9 mouse cellular contexts compared by ENCODE assay signal in genomic region chrX:141175353-141175752, GRCm38 (mm10).
A peak's percentile ranks its signal among the peaks of the same experiment; 100 is the strongest.
DNase-seq lines count a peak whose midpoint lies in the region; ATAC-seq and TF ChIP-seq lines count a peak whose summit lies in the region.
"Had no signal": no experiment of that assay in that cellular context is flagged by ENCODE, and none has a peak within 500 bp of the region (broad histone marks: within the 10 kb centered on the region; RNA-seq: fewer than 3 reads in every experiment).

No protein-coding gene starts in this region.

- ATAC-seq in forebrain, embryonic 11.5 days (replicated peaks; ENCODE audit: low FRiP score) = no peak
- ATAC-seq in forebrain, embryonic 13.5 days = no peak
- no peak for ATAC-seq in liver, postnatal 0 days
- no peak for ATAC-seq in liver, embryonic 12.5 days
- ATAC-seq in kidney, postnatal 0 days (replicated peaks; ENCODE audit: low FRiP score, low read depth) = no peak
- ATAC-seq: Patski had no signal

- H3K36me3 ChIP-seq in forebrain, embryonic 11.5 days (ENCODE audit: control insufficient read depth, insufficient read depth, low read length) = no peaks in the 10 kb centered on the region
- H3K36me3 ChIP-seq in forebrain, embryonic 13.5 days (ENCODE audit: poor library complexity, severe bottlenecking) = no peaks in the 10 kb centered on the region
- H3K36me3 ChIP-seq in liver, postnatal 0 days (replicated peaks; ENCODE audit: insufficient read depth, low read length) = no peaks in the 10 kb centered on the region
- H3K36me3 ChIP-seq in liver, embryonic 12.5 days = no peaks in the 10 kb centered on the region
- no peaks in the 10 kb centered on the region for H3K36me3 ChIP-seq in kidney, postnatal 0 days (ENCODE audit: insufficient read depth, low read length)

- peak; percentile 59 for DNase-seq in forebrain, embryonic 11.5 days (ENCODE audit: low spot score)
- DNase-seq in liver, postnatal 0 days = no peak
- DNase-seq in cerebellum, postnatal 10 days = peak; percentile 55 to 61
- peak; percentile 53 for DNase-seq in kidney, postnatal 0 days (ENCODE audit: low spot score)
- DNase-seq in retina, adult 2 months (ENCODE audit: low read depth, low spot score) = peak; percentile 2
- no peak for DNase-seq in gastrocnemius, postnatal 14 days

- no peak overlapping the region for H3K9ac ChIP-seq in forebrain, embryonic 11.5 days (ENCODE audit: low read length)
- H3K9ac ChIP-seq in forebrain, embryonic 13.5 days = no peak overlapping the region
- no peak overlapping the region for H3K9ac ChIP-seq in liver, postnatal 0 days (replicated peaks)
- no peak overlapping the region for H3K9ac ChIP-seq in liver, embryonic 12.5 days
- H3K9ac ChIP-seq in kidney, postnatal 0 days (ENCODE audit: low read depth, low read length) = no peak overlapping the region

- no peaks in the 10 kb centered on the region for H3K4me1 ChIP-seq in forebrain, embryonic 11.5 days (replicated peaks; ENCODE audit: control insufficient read depth, insufficient read depth, low read length)
- no peaks in the 10 kb centered on the region for H3K4me1 ChIP-seq in forebrain, embryonic 13.5 days
- no peaks in the 10 kb centered on the region for H3K4me1 ChIP-seq in liver, postnatal 0 days (ENCODE audit: insufficient read depth)
- H3K4me1 ChIP-seq in liver, embryonic 12.5 days = no peaks in the 10 kb centered on the region
- no peaks in the 10 kb centered on the region for H3K4me1 ChIP-seq in kidney, postnatal 0 days (replicated peaks; ENCODE audit: insufficient read depth, low read length)

- no peak overlapping the region for H3K27ac ChIP-seq in forebrain, embryonic 11.5 days (ENCODE audit: low read depth, low read length)
- no peak overlapping the region for H3K27ac ChIP-seq in forebrain, embryonic 13.5 days
- no peak overlapping the region for H3K27ac ChIP-seq in liver, postnatal 0 days (ENCODE audit: low read depth)
- H3K27ac ChIP-seq in liver, embryonic 12.5 days = no peak overlapping the region
- H3K27ac ChIP-seq in kidney, postnatal 0 days = no peak overlapping the region

- peak; percentile 53 for TF ChIP-seq CTCF in liver, postnatal 0 days (IDR thresholded peaks at IDR 0.05; ENCODE audit: low read depth)
- TF ChIP-seq CTCF in kidney, postnatal 0 days (IDR thresholded peaks at IDR 0.05; ENCODE audit: low read depth) = peak; percentile 62

- TF ChIP-seq EP300 in liver, postnatal 0 days (IDR thresholded peaks at IDR 0.05; ENCODE audit: low read depth) = no peak

- H3K4me3 ChIP-seq in forebrain, embryonic 11.5 days (ENCODE audit: low read depth, low read length) = no peak overlapping the region
- no peak overlapping the region for H3K4me3 ChIP-seq in forebrain, embryonic 13.5 days
- H3K4me3 ChIP-seq in liver, postnatal 0 days (ENCODE audit: low read depth, low read length) = no peak overlapping the region
- no peak overlapping the region for H3K4me3 ChIP-seq in liver, embryonic 12.5 days
- H3K4me3 ChIP-seq in kidney, postnatal 0 days (replicated peaks; ENCODE audit: low read depth, low read length) = no peak overlapping the region

- H3K27me3 ChIP-seq in forebrain, embryonic 11.5 days (ENCODE audit: control insufficient read depth, insufficient read depth, low read length) = peaks cover 18% of the 10 kb centered on the region
- peaks cover 11% of the 10 kb centered on the region for H3K27me3 ChIP-seq in forebrain, embryonic 13.5 days
- H3K27me3 ChIP-seq in liver, postnatal 0 days (ENCODE audit: insufficient read depth, low read length) = no peaks in the 10 kb centered on the region
- H3K27me3 ChIP-seq in liver, embryonic 12.5 days (replicated peaks) = 0 out of 2 replicates have a peak, but pooled peaks cover 5% of the 10 kb centered on the region
- no peaks in the 10 kb centered on the region for H3K27me3 ChIP-seq in kidney, postnatal 0 days (ENCODE audit: insufficient read depth, low read length)
- H3K27me3 ChIP-seq: Patski had no signal

- no peaks in the 10 kb centered on the region for H3K9me3 ChIP-seq in forebrain, embryonic 11.5 days (ENCODE audit: control insufficient read depth, low read length)
- H3K9me3 ChIP-seq in forebrain, embryonic 13.5 days (replicated peaks) = no peaks in the 10 kb centered on the region
- no peaks in the 10 kb centered on the region for H3K9me3 ChIP-seq in liver, postnatal 0 days (ENCODE audit: low read length)
- no peaks in the 10 kb centered on the region for H3K9me3 ChIP-seq in liver, embryonic 12.5 days (replicated peaks)
- H3K9me3 ChIP-seq in kidney, postnatal 0 days (replicated peaks; ENCODE audit: low read length) = no peaks in the 10 kb centered on the region

- H3K4me2 ChIP-seq in forebrain, embryonic 11.5 days (ENCODE audit: low read depth, low read length, severe bottlenecking) = no peak overlapping the region
- H3K4me2 ChIP-seq in forebrain, embryonic 13.5 days = no peak overlapping the region
- no peak overlapping the region for H3K4me2 ChIP-seq in liver, postnatal 0 days (ENCODE audit: low read depth, low read length)
- no peak overlapping the region for H3K4me2 ChIP-seq in liver, embryonic 12.5 days
- H3K4me2 ChIP-seq in kidney, postnatal 0 days (ENCODE audit: low read length) = no peak overlapping the region

- intact Hi-C loops in gastrocnemius, postnatal 14 days (cut with DNase I; ENCODE audit: low total_unique reads) = no loop called here

- 30% methylated on average over 7 of the region's 7 CpGs for WGBS in forebrain, embryonic 11.5 days
- 32% methylated on average over 7 of the region's 7 CpGs for WGBS in forebrain, embryonic 13.5 days
- 39% methylated on average over 7 of the region's 7 CpGs for WGBS in liver, postnatal 0 days (ENCODE audit: insufficient replicate concordance)
- WGBS in liver, embryonic 12.5 days (ENCODE audit: insufficient replicate concordance) = 29% methylated on average over 7 of the region's 7 CpGs
- 46% methylated on average over 7 of the region's 7 CpGs for WGBS in kidney, postnatal 0 days

Comparison
In these comparisons a context has a peak if more than half of its experiments do, and no peak if none do; other contexts are left out.
1. DNase-seq: peak in forebrain, embryonic 11.5 days (single experiment), cerebellum, postnatal 10 days (2 of 2), kidney, postnatal 0 days (single experiment) and retina, adult 2 months (single experiment); none in liver, postnatal 0 days (single experiment) and gastrocnemius, postnatal 14 days (single experiment).